Mouse (Mus musculus) MEL (cell line): ENCODE results near the gene Zyx. TPM values are rescaled to one million over a fixed set of nuclear protein-coding genes. Genes with fewer than 3 reads are reported as not detected.

Source experiments
- DNase-seq: peaks from one replicate; pipeline ENCODE4 v3.0.0; 2011; ENCODE audit warnings: low read depth, low spot score
- H3K27ac ChIP-seq: 2 replicates; pipeline ENCODE4 v1.5.1; 2012; ENCODE audit warnings: low read depth, mild to moderate bottlenecking, control low read depth, low read length, moderate library complexity; ENCODE audit not compliant: control insufficient read depth
- H3K27me3 ChIP-seq, 2 experiments: fragments of 150-350 bp in 1 of 2; sonication (generic) in 1 of 2; 2 replicates each; pipeline ENCODE4 v1.6.1; 2012; ENCODE audit warnings: low read length in 2 of 2, mild to moderate bottlenecking in 2 of 2, improper control_type of control experiment in 1 of 2, moderate library complexity in 1 of 2; ENCODE audit not compliant: insufficient read depth in 2 of 2, control insufficient read depth in 1 of 2
- H3K36me3 ChIP-seq, 2 experiments: 2 replicates each; pipeline ENCODE4 v1.6.1; 2012 to 2014; ENCODE audit warnings: low read length in 2 of 2, improper control_type of control experiment in 1 of 2, inconsistent platforms in 1 of 2, mild to moderate bottlenecking in 1 of 2; ENCODE audit not compliant: insufficient read depth in 2 of 2, control insufficient read depth in 1 of 2
- H3K4me1 ChIP-seq, 2 experiments: fragments of 150-350 bp in 1 of 2; sonication (generic) in 1 of 2; 2 replicates each; pipeline ENCODE4 v1.6.1; 2012; ENCODE audit warnings: low read length in 2 of 2, improper control_type of control experiment in 1 of 2, mild to moderate bottlenecking in 1 of 2; ENCODE audit not compliant: insufficient read depth in 2 of 2, control insufficient read depth in 1 of 2
- H3K4me3 ChIP-seq, 2 experiments: fragments of 150-350 bp in 1 of 2; sonication (generic) in 1 of 2; 2 replicates each; pipeline ENCODE4 v1.5.1; 2012; ENCODE audit warnings: low read depth in 2 of 2, low read length in 2 of 2, mild to moderate bottlenecking in 2 of 2, moderate library complexity in 2 of 2, control low read depth in 1 of 2, improper control_type of control experiment in 1 of 2; ENCODE audit not compliant: control insufficient read depth in 1 of 2, insufficient read depth in 1 of 2
- H3K79me2 ChIP-seq: 2 replicates; pipeline ENCODE4 v1.6.1; 2012; ENCODE audit warnings: mild to moderate bottlenecking, low read length, moderate library complexity; ENCODE audit not compliant: control insufficient read depth, poor library complexity, insufficient read depth
- H3K9ac ChIP-seq: 2 replicates; pipeline ENCODE4 v1.6.1; 2012; ENCODE audit warnings: low read depth, mild to moderate bottlenecking, control low read depth, low read length, moderate library complexity; ENCODE audit not compliant: control insufficient read depth, poor library complexity, severe bottlenecking
- H3K9me3 ChIP-seq: fragments of 150-350 bp; sonication (generic); replicated peaks from 2 replicates; pipeline ENCODE4 v1.6.1; 2012; ENCODE audit warnings: mild to moderate bottlenecking, low read length, improper control_type of control experiment, moderate library complexity; ENCODE audit not compliant: insufficient read depth
- BHLHE40 ChIP-seq: IDR thresholded peaks from 2 replicates; pipeline ENCODE4 v1.6.1; 2012; ENCODE audit warnings: low read depth, mild to moderate bottlenecking, inconsistent platforms, low read length, improper control_type of control experiment, borderline replicate concordance
- CHD2 ChIP-seq: IDR thresholded peaks from 2 replicates; pipeline ENCODE4 v1.6.1; 2011; ENCODE audit warnings: low read length, improper control_type of control experiment
- CTCF ChIP-seq, 3 experiments: IDR thresholded peaks in 2 of 3; conservative IDR thresholded peaks in 1 of 3; 2 replicates each; pipeline ENCODE4 v1.5.1; 2011 to 2012; ENCODE audit warnings: low read length in 3 of 3, low read depth in 2 of 3, mild to moderate bottlenecking in 2 of 3, improper control_type of control experiment in 1 of 3, inconsistent platforms in 1 of 3, mixed read lengths in 1 of 3, moderate library complexity in 1 of 3; ENCODE audit not compliant: control insufficient read depth in 1 of 3, insufficient read depth in 1 of 3, poor library complexity in 1 of 3, severe bottlenecking in 1 of 3
- E2F4 ChIP-seq: IDR thresholded peaks from 2 replicates; pipeline ENCODE4 v1.6.1; 2011; ENCODE audit warnings: low read depth, low read length, improper control_type of control experiment, borderline replicate concordance
- EP300 ChIP-seq, 2 experiments: IDR thresholded peaks; 2 replicates each; pipeline ENCODE4 v1.6.1; 2011; ENCODE audit warnings: improper control_type of control experiment in 2 of 2, low read length in 2 of 2, low read depth in 1 of 2, mild to moderate bottlenecking in 1 of 2
- GABPA ChIP-seq: IDR thresholded peaks from 2 replicates; pipeline ENCODE4 v1.6.1; 2012; ENCODE audit warnings: low read depth, mild to moderate bottlenecking, inconsistent platforms, low read length, improper control_type of control experiment, moderate library complexity
- HCFC1 ChIP-seq: IDR thresholded peaks from 2 replicates; pipeline ENCODE4 v1.6.1; 2012; ENCODE audit warnings: low read depth, mild to moderate bottlenecking, inconsistent platforms, low read length, improper control_type of control experiment, moderate library complexity
- JUND ChIP-seq: IDR thresholded peaks from 2 replicates; pipeline ENCODE4 v1.6.1; 2011; ENCODE audit warnings: low read depth, mild to moderate bottlenecking, improper control_type of control experiment, low read length
- MAFK ChIP-seq: IDR thresholded peaks from 2 replicates; pipeline ENCODE4 v1.6.1; 2011; ENCODE audit warnings: low read depth, mild to moderate bottlenecking, low read length, improper control_type of control experiment, borderline replicate concordance
- MAX ChIP-seq: IDR thresholded peaks from 2 replicates; pipeline ENCODE4 v1.6.1; 2011; ENCODE audit warnings: low read length, improper control_type of control experiment
- MEF2A ChIP-seq: IDR thresholded peaks from 2 replicates; pipeline ENCODE4 v1.6.1; 2014; ENCODE audit warnings: low read depth, mild to moderate bottlenecking, inconsistent platforms, low read length, improper control_type of control experiment; ENCODE audit not compliant: poor library complexity, insufficient replicate concordance, severe bottlenecking; ENCODE audit errors: extremely low read depth
- MXI1 ChIP-seq: IDR thresholded peaks from 2 replicates; pipeline ENCODE4 v1.6.1; 2011; ENCODE audit warnings: mild to moderate bottlenecking, low read depth, low read length, improper control_type of control experiment
- MYC ChIP-seq: IDR thresholded peaks from 2 replicates; pipeline ENCODE4 v1.6.1; 2011; ENCODE audit warnings: low read depth, mild to moderate bottlenecking, low read length, improper control_type of control experiment, moderate library complexity
- NELFE ChIP-seq: IDR thresholded peaks from 2 replicates; pipeline ENCODE4 v1.6.1; 2011; ENCODE audit warnings: low read depth, low read length, improper control_type of control experiment
- POLR2A ChIP-seq, 2 experiments: IDR thresholded peaks; 2 replicates each; pipeline ENCODE4 v1.6.1; 2011 to 2012; ENCODE audit warnings: low read length in 2 of 2, mild to moderate bottlenecking in 2 of 2, control low read depth in 1 of 2, improper control_type of control experiment in 1 of 2, low read depth in 1 of 2, moderate library complexity in 1 of 2; ENCODE audit not compliant: control insufficient read depth in 1 of 2, insufficient read depth in 1 of 2, poor library complexity in 1 of 2
- POLR2AphosphoS5 ChIP-seq: IDR thresholded peaks from 2 replicates; pipeline ENCODE4 v1.6.1; 2012; ENCODE audit warnings: low read depth, borderline replicate concordance, mild to moderate bottlenecking, inconsistent platforms, low read length, moderate library complexity, mixed read lengths
- SIN3A ChIP-seq: IDR thresholded peaks from 2 replicates; pipeline ENCODE4 v1.6.1; 2012; ENCODE audit warnings: low read length, improper control_type of control experiment, inconsistent platforms
- TBP ChIP-seq: IDR thresholded peaks from 2 replicates; pipeline ENCODE4 v1.8.0; 2011; ENCODE audit warnings: low read depth, low read length, improper control_type of control experiment
- TCF12 ChIP-seq: IDR thresholded peaks from 2 replicates; pipeline ENCODE4 v1.6.1; 2014; ENCODE audit warnings: low read depth, mild to moderate bottlenecking, inconsistent platforms, low read length, improper control_type of control experiment, moderate library complexity
- USF2 ChIP-seq, 2 experiments: IDR thresholded peaks; 2 replicates each; pipeline ENCODE4 v1.6.1; 2011 to 2012; ENCODE audit warnings: improper control_type of control experiment in 2 of 2, low read length in 2 of 2, borderline replicate concordance in 1 of 2, inconsistent platforms in 1 of 2, low read depth in 1 of 2, mild to moderate bottlenecking in 1 of 2; ENCODE audit not compliant: insufficient read depth in 1 of 2
- ZKSCAN1 ChIP-seq: IDR thresholded peaks from 2 replicates; pipeline ENCODE4 v1.6.1; 2012; ENCODE audit warnings: low read depth, mild to moderate bottlenecking, inconsistent platforms, low read length, improper control_type of control experiment, moderate library complexity
- ZNF384 ChIP-seq: IDR thresholded peaks from 2 replicates; pipeline ENCODE4 v1.6.1; 2012; ENCODE audit warnings: low read depth, mild to moderate bottlenecking, inconsistent platforms, low read length, improper control_type of control experiment
- polyA plus RNA-seq, 2 experiments: library from polyadenylated mRNA; stranded (reverse) in 1 of 2; unstranded in 1 of 2; fragments of >175 nt in 1 of 2; fragments of >200 nt in 1 of 2; gene quantifications; 2 replicates each; pipeline versions ENCODE4 v1.2.1 to v1.2.4; 2012; ENCODE audit warnings: low replicate concordance in 2 of 2, low read depth in 1 of 2; ENCODE audit not compliant: insufficient read length in 2 of 2, insufficient read depth in 1 of 2, missing spikeins in 1 of 2
- total RNA-seq: library from RNA; depleted of rRNA; stranded (reverse); fragments of 300-350 nt; gene quantifications from 2 replicates; pipeline ENCODE4 v1.2.3, GENCODE M21; 2012

Gene Zyx
- total and polyA plus RNA-seq, 3 experiments, result 7.0 to 48.4 TPM; not detected in 1

DNA sequence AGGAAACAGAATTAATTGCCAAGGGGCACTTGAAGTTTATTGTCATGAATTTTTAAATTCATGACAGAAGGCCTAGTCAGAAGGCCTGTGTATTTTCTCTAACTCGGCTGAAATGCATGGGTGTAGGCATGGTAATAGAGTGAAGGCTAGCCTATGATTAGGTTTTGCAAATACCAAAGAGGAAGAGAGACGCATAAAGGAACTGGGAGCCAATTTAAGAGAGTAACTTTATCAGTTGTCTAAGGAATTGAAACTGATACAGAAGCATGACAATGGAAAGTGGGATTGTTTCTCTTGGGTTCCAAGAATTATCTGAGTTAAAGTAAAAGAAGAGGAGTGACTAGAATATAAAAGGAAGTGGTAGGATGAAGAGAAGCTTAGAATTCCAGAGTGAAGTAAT lies 10.2 kb upstream of the Zyx start:
- H3K79me2 ChIP-seq, result no peaks in the 10 kb centered on the region
- no peak for DNase-seq
- TF ChIP-seq MAFK (no peak), TCF12 (no peak), POLR2AphosphoS5 (no peak), USF2 (IDR thresholded peaks at IDR 0.05; ENCODE audit: borderline replicate concordance in 1 of 2, insufficient read depth in 1 of 2, low read depth in 1 of 2, low read length in 2 of 2) (no peak), ZNF384 (no peak), NELFE (no peak), CHD2 (no peak), MEF2A (no peak), MXI1 (no peak), GABPA (no peak), SIN3A (no peak), CTCF (IDR thresholded peaks at IDR 0.05 in 2 of 3, conservative IDR thresholded peaks at IDR 0.05 in 1 of 3; ENCODE audit: control insufficient read depth in 1 of 3, insufficient read depth in 1 of 3, low read depth in 2 of 3, low read length in 3 of 3, poor library complexity in 1 of 3, severe bottlenecking in 1 of 3) (no peak), JUND (no peak), HCFC1 (no peak), POLR2A (IDR thresholded peaks at IDR 0.05; ENCODE audit: control insufficient read depth in 1 of 2, insufficient read depth in 1 of 2, low read depth in 1 of 2, low read length in 2 of 2, poor library complexity in 1 of 2) (no peak)
- no peaks in the 10 kb centered on the region for H3K36me3 ChIP-seq
- H3K9ac ChIP-seq, result no peak overlapping the region
- no peak overlapping the region for H3K4me3 ChIP-seq
- H3K27me3 ChIP-seq, result no peaks in the 10 kb centered on the region; a peak in 1 of 4 replicates
- no peak overlapping the region for H3K27ac ChIP-seq
- no peaks in the 10 kb centered on the region for H3K9me3 ChIP-seq
- H3K4me1 ChIP-seq, result no peaks in the 10 kb centered on the region

DNA sequence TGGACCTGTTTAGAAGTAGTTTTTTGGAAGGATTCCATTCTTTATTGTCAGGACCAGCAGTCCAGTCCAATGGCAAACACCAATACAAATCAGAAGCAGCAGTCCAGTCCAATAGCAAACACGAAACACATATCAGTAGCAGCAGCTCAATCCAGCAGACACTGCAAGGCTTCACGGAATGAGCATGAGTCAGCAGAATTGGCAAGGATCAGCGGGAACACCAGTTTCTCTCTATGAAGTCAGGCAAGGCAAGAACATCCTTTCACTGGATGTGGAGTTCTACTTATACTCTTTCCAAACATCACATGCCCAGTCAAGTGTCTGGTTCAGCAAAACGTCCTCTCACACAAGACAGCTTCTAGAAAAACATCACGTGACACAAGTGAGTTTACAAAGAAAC lies 9.4 kb upstream of the Zyx start:
- Histone ChIP-seq H3K9me3 (no peaks in the 10 kb centered on the region), H3K36me3 (no peaks in the 10 kb centered on the region), H3K4me3 (no peak overlapping the region), H3K79me2 (no peaks in the 10 kb centered on the region), H3K9ac (no peak overlapping the region), H3K27ac (no peak overlapping the region), H3K27me3 (no peaks in the 10 kb centered on the region; a peak in 1 of 4 replicates), H3K4me1 (no peaks in the 10 kb centered on the region)
- DNase-seq, result no peak
- TF ChIP-seq EP300 (IDR thresholded peaks at IDR 0.05; ENCODE audit: low read depth in 1 of 2, low read length in 2 of 2) (no peak), BHLHE40 (no peak), MYC (no peak), NELFE (no peak), MAX (no peak), GABPA (no peak), POLR2AphosphoS5 (no peak), E2F4 (no peak), TBP (no peak), CTCF (IDR thresholded peaks at IDR 0.05 in 2 of 3, conservative IDR thresholded peaks at IDR 0.05 in 1 of 3; ENCODE audit: control insufficient read depth in 1 of 3, insufficient read depth in 1 of 3, low read depth in 2 of 3, low read length in 3 of 3, poor library complexity in 1 of 3, severe bottlenecking in 1 of 3) (no peak), POLR2A (IDR thresholded peaks at IDR 0.05; ENCODE audit: control insufficient read depth in 1 of 2, insufficient read depth in 1 of 2, low read depth in 1 of 2, low read length in 2 of 2, poor library complexity in 1 of 2) (no peak), MEF2A (no peak), ZKSCAN1 (no peak), TCF12 (no peak), MXI1 (no peak)
